Mouse (Mus musculus) ES-E14 (cell line): ENCODE results near the gene Spag8. TPM values are rescaled to one million over a fixed set of nuclear protein-coding genes. Genes with fewer than 3 reads are reported as not detected.

ENCODE experiments used
- DNase-seq: peaks from one replicate; pipeline ENCODE4 v3.0.0-alpha.2; 2013; ENCODE audit warnings: low read depth, low spot score
- H3K27ac ChIP-seq: 2 replicates; pipeline ENCODE4 v1.5.1; 2012; ENCODE audit warnings: low read depth, mild to moderate bottlenecking, low read length, moderate library complexity, mixed read lengths; ENCODE audit not compliant: poor library complexity, insufficient read depth, severe bottlenecking
- H3K36me3 ChIP-seq: 2 replicates; pipeline ENCODE4 v1.6.1; 2012; ENCODE audit warnings: mild to moderate bottlenecking, low read length, moderate library complexity, mixed read lengths; ENCODE audit not compliant: control insufficient read depth, poor library complexity, insufficient read depth, severe bottlenecking
- H3K4me1 ChIP-seq, 2 experiments: fragments of 150-350 bp in 1 of 2; sonication (generic) in 1 of 2; 2 replicates each; pipeline ENCODE4 v1.6.1; 2012; ENCODE audit warnings: low read length in 2 of 2, mild to moderate bottlenecking in 1 of 2, mixed read lengths in 1 of 2; ENCODE audit not compliant: control insufficient read depth in 2 of 2, insufficient read depth in 2 of 2, poor library complexity in 1 of 2
- H3K4me3 ChIP-seq, 2 experiments: fragments of 150-350 bp in 1 of 2; sonication (generic) in 1 of 2; 2 replicates each; pipeline ENCODE4 v1.5.1; 2012; ENCODE audit warnings: low read length in 2 of 2, low read depth in 1 of 2, mild to moderate bottlenecking in 1 of 2, mixed read lengths in 1 of 2; ENCODE audit not compliant: insufficient read depth in 1 of 2, poor library complexity in 1 of 2, severe bottlenecking in 1 of 2
- H3K9ac ChIP-seq: 2 replicates; pipeline ENCODE4 v1.6.1; 2012; ENCODE audit warnings: low read depth, mild to moderate bottlenecking, low read length, mixed read lengths; ENCODE audit not compliant: poor library complexity, insufficient read depth, severe bottlenecking
- H3K9me3 ChIP-seq: fragments of 150-350 bp; sonication (generic); 2 replicates; pipeline ENCODE4 v1.6.1; 2012; ENCODE audit warnings: low read depth, mild to moderate bottlenecking, low read length; ENCODE audit not compliant: control insufficient read depth, insufficient read depth
- CHD2 ChIP-seq: IDR thresholded peaks from 2 replicates; pipeline ENCODE4 v1.6.1; 2014; ENCODE audit warnings: mild to moderate bottlenecking, low read depth, low read length, inconsistent platforms
- HCFC1 ChIP-seq: IDR thresholded peaks from 2 replicates; pipeline ENCODE4 v1.6.1; 2012; ENCODE audit warnings: low read length, inconsistent platforms, borderline replicate concordance; ENCODE audit not compliant: insufficient read depth
- MAFK ChIP-seq: IDR thresholded peaks from 2 replicates; pipeline ENCODE4 v1.6.1; 2014; ENCODE audit warnings: mild to moderate bottlenecking, low read depth, low read length, inconsistent platforms; ENCODE audit not compliant: insufficient read depth
- ZC3H11A ChIP-seq: IDR thresholded peaks from 2 replicates; pipeline ENCODE4 v1.6.1; 2012; ENCODE audit warnings: low read depth, mild to moderate bottlenecking, inconsistent platforms, low read length, borderline replicate concordance
- ZNF384 ChIP-seq: IDR thresholded peaks from 2 replicates; pipeline ENCODE4 v1.6.1; 2012; ENCODE audit warnings: low read depth, low read length, inconsistent platforms
- in situ Hi-C, 2 experiments: fragments of 600-800 bp; cut with MboI; formaldehyde crosslinking; loops; one replicate each; pipeline ENCODE4 v1.15.1; 2025; ENCODE audit warnings: low sequenced_read_pairs in 2 of 2, inconsistent platforms in 1 of 2; ENCODE audit not compliant: unreplicated experiment in 2 of 2
- total RNA-seq: library from RNA; depleted of rRNA; stranded (reverse); fragments of 300-350 nt; gene quantifications from 2 replicates; pipeline ENCODE4 v1.2.3, GENCODE M21; 2012

Gene Spag8
- total RNA-seq, 1 experiment, result 0.27 TPM

GRCm38 (mm10) chr4:43679416-43680043, 26.1 kb upstream of the Spag8 start:
- Histone ChIP-seq H3K9me3 (no peaks in the 10 kb centered on the region), H3K4me3 (no peak overlapping the region), H3K36me3 (no peaks in the 10 kb centered on the region; the same call in 1 of the 2 replicates), H3K4me1 (peaks cover 2% of the 10 kb centered on the region in 2 experiments; a peak in 1 of 4 replicates), H3K27ac (no peak overlapping the region), H3K9ac (no peak overlapping the region)
- TF ChIP-seq CHD2 (no peak), ZNF384 (no peak), HCFC1 (no peak), MAFK (no peak), ZC3H11A (no peak)
- DNase-seq, result no peak
- in situ Hi-C loops, result no loop called here

GRCm38 (mm10) chr4:43678541-43678940, 25.1 kb upstream of the Spag8 start:
- in situ Hi-C loops, result no loop called here
- no peak for DNase-seq
- H3K4me1 ChIP-seq, result peaks cover 2% of the 10 kb centered on the region in 2 experiments; a peak in 1 of 4 replicates
- no peaks in the 10 kb centered on the region; the same call in 1 of the 2 replicates for H3K36me3 ChIP-seq
- no peak overlapping the region for H3K4me3 ChIP-seq
- H3K9me3 ChIP-seq, result no peaks in the 10 kb centered on the region
- H3K9ac ChIP-seq, result no peak overlapping the region
- TF ChIP-seq MAFK (no peak), CHD2 (no peak), ZC3H11A (no peak)
- H3K27ac ChIP-seq, result no peak overlapping the region

GRCm38 (mm10) chr4:43675608-43676007, 22.2 kb upstream of the Spag8 start:
- Histone ChIP-seq H3K4me1 (peaks cover 2% of the 10 kb centered on the region in 2 experiments; a peak in 1 of 4 replicates), H3K9ac (no peak overlapping the region), H3K36me3 (no peaks in the 10 kb centered on the region; the same call in 1 of the 2 replicates), H3K27ac (no peak overlapping the region), H3K9me3 (no peaks in the 10 kb centered on the region), H3K4me3 (no peak overlapping the region)
- TF ChIP-seq ZNF384 (no peak), ZC3H11A (no peak), MAFK (no peak), HCFC1 (no peak), CHD2 (no peak)
- no peak for DNase-seq
- in situ Hi-C loops, result no loop called here

- no peaks in the 10 kb centered on the region; the same call in 1 of the 2 replicates for H3K36me3 ChIP-seq
- in situ Hi-C loops, result no loop called here
- no peak overlapping the region for H3K27ac ChIP-seq
- no peak overlapping the region for H3K4me3 ChIP-seq
- H3K9ac ChIP-seq, result no peak overlapping the region
- H3K4me1 ChIP-seq, result peaks cover 2% of the 10 kb centered on the region in 2 experiments; a peak in 1 of 4 replicates
- DNase-seq, result no peak
- no peaks in the 10 kb centered on the region for H3K9me3 ChIP-seq
- no peak for TF ChIP-seq ZNF384
- no peak for TF ChIP-seq ZC3H11A
- no peak for TF ChIP-seq MAFK
- no peak for TF ChIP-seq CHD2
- no peak for TF ChIP-seq HCFC1
Observed at GRCm38 (mm10) chr4:43674974-43675373, 21.6 kb upstream of the Spag8 start.
